Mouse (Mus musculus) left cerebral cortex, adult 18-20 months (tissue): ENCODE results near the gene Cyp26a1. TPM values are rescaled to one million over a fixed set of nuclear protein-coding genes. Genes with fewer than 3 reads are reported as not detected.

ENCODE experiments used
- DNase-seq, 2 experiments: peaks; one replicate each; pipeline ENCODE4 v3.0.0; 2021 to 2022; ENCODE audit warnings: low spot score in 2 of 2, mixed read lengths in 1 of 2
- total RNA-seq, 2 experiments: library from RNA; stranded (reverse); gene quantifications; 2 replicates each; pipeline ENCODE4 v1.2.3; 2021

Gene Cyp26a1
- total RNA-seq, 2 experiments from 2014 or later: not detected

DNA sequence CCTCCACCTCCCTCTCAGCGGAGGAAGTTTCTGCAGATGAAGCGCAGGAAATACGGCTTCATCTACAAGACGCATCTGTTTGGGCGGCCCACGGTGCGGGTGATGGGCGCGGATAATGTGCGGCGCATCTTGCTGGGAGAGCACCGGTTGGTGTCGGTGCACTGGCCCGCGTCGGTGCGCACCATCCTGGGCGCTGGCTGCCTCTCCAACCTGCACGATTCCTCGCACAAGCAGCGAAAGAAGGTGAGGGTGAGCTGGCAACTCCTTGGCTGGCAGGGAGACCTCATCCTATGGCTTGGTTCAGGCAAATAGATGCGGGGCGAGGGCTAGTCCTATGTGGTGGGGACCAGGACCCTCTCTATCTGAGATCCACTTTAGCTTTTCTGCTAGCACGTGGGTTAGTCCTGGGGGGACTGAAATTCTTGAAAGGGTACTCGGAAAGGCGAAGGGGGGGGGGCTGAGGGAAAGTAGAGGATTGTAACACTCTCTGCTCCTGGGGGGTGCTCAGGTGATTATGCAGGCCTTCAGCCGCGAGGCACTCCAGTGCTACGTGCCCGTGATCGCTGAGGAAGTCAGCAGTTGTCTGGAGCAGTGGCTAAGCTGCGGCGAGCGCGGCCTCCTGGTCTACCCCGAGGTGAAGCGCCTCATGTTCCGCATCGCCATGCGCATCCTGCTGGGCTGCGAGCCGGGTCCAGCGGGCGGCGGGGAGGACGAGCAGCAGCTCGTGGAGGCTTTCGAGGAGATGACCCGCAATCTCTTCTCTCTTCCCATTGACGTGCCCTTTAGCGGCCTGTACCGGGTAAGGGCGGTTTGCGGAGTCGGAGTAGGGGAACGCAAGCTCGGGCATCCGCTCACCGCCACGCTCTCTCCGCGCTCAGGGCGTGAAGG, 919 bp downstream of the Cyp26a1 start:
- DNase-seq: peak in 1 of 2 experiments; percentile 13

- DNase-seq: no peak
Observed at GRCm38 (mm10) chr19:37699711-37700110, 2.1 kb downstream of the Cyp26a1 start.

DNA sequence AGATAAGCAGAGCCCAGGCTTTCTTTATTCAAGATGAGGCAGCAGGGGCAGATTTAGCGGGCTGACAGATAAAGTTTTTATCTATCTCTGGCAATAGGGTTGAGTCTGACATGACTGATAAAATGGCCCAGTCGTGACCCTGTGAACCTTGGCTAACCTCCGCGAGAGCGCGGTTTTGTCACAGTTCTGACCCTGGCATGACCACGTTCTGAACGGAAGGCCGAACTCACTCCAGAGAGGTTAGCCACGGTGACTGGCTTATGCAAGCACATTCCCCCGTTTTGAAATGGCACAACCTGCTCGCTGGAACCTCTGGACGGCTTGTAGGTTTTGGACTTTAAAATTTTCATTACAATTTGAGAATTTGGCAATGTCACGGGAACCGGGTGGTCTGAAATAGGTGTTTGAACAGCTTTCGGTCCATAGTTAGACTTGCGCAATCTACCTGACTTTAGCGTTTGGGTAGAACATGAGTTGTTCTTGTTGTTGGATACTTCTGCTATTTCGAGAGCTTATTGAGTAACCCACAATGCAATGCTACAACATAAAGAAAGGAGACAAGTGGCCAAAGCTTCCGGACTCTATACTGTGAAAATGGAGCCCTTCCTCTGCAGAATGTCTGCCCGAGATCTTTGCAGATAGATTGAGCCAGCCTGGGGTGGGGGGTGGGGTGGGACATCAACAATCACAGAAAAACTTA, 4.9 kb downstream of the Cyp26a1 start:
- DNase-seq: no peak

GRCm38 (mm10) chr19:37703902-37704509, 6.4 kb downstream of the Cyp26a1 start:
- peak; percentile 66 to 77 for DNase-seq

- DNase-seq: no peak
Observed at GRCm38 (mm10) chr19:37705722-37706121, 8.1 kb downstream of the Cyp26a1 start.

- no peak for DNase-seq
Observed at GRCm38 (mm10) chr19:37714681-37715080, 17.1 kb downstream of the Cyp26a1 start.

- DNase-seq: no peak
Observed at GRCm38 (mm10) chr19:37715980-37716379, 18.4 kb downstream of the Cyp26a1 start.

GRCm38 (mm10) chr19:37716524-37717175, 19.1 kb downstream of the Cyp26a1 start:
- no peak for DNase-seq

DNA sequence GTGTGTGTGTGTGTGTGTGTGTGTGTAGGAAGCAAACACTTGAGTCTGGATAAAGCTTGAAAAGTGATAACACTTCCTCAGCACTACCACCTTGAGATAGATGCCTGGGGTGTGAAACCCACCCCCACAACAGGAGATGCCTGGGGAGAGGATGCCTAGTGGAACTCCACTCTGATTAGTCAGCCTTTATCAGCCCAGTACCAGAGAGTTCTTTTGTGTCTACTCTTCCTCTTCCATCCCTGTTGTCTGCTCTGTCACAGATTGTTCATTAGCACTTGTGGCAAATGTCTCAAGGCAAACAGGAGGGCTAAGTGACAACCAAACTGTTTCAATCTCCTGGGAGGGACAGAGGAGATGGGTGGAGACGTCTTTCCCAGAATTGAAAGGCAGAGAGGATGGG, 21.6 kb downstream of the Cyp26a1 start:
- DNase-seq: no peak

GRCm38 (mm10) chr19:37724591-37724990, 27.0 kb downstream of the Cyp26a1 start:
- no peak for DNase-seq

- no peak for DNase-seq
Observed at GRCm38 (mm10) chr19:37726585-37726984, 29.0 kb downstream of the Cyp26a1 start.

DNA sequence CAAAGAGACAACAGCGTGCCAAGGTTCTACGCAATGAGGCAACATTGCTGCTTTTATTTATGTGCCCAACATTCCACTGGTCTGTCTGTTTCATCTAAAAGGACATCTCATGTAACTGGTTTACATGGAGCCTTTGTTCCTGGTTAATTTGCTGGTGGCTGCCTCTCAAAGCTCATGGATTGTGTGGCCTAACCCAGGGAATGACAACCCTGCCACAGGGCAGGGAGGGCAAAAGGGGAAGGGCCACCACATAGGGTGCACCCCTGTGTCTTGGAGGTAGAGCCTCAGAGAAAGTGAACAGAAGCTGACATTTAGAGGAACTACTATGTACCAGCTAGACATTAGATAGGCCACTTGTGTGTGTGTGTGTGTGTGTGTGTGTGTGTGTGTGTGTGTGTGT, 29.8 kb downstream of the Cyp26a1 start:
- DNase-seq: no peak

GRCm38 (mm10) chr19:37735426-37735825, 37.8 kb downstream of the Cyp26a1 start:
- no peak for DNase-seq

GRCm38 (mm10) chr19:37738575-37738974, 41.0 kb downstream of the Cyp26a1 start:
- DNase-seq: no peak

GRCm38 (mm10) chr19:37740043-37740442, 42.4 kb downstream of the Cyp26a1 start:
- no peak for DNase-seq

Other genes with a start within 250 kb of the Cyp26a1 start
- 10 to 100 TPM; 40.6 to 41.3 TPM for gene Exoc6, start 147.4 kb upstream of the Cyp26a1 start, total RNA-seq
- not detected for gene Cyp26c1, start 12.2 kb upstream of the Cyp26a1 start, total RNA-seq